Mouse (Mus musculus): ENCODE data around the gene Gm28551. TPM values are rescaled to one million over a fixed set of nuclear protein-coding genes. Genes with fewer than 3 reads are reported as not detected.
"Not testable (repeated sequence)": the region's sequence is repeated elsewhere in the genome, so short reads cannot be mapped to it uniquely, and the experiment has no call there.

Gm28551 gene
- total and polyA plus RNA-seq, 3 experiments, result 0.04 to 1.1 TPM; not detected in 1

- DNase-seq (ENCODE audit: extremely low read depth); H3K4me2 ChIP-seq (ENCODE audit: insufficient read depth, low read depth, poor library complexity, severe bottlenecking); H3K9me3 ChIP-seq (replicated peaks; ENCODE audit: low read length); H3K79me2 ChIP-seq (replicated peaks; ENCODE audit: control insufficient read depth, extremely low read depth, insufficient read depth, poor library complexity, severe bottlenecking); dilution Hi-C loops (cut with MboI; ENCODE audit: extremely low pct_ligation_motif_present, extremely low pct_unique_long_range_greater_than_20kb, low sequenced_read_pairs); H3K27me3 ChIP-seq (replicated peaks); H3K27ac ChIP-seq (ENCODE audit: insufficient read depth, low read depth); H3K36me3 ChIP-seq (replicated peaks in 1 of 2; ENCODE audit: control insufficient read depth in 1 of 2, insufficient read depth in 1 of 2, low read length in 1 of 2); H3K4me3 ChIP-seq (replicated peaks in 1 of 3; ENCODE audit: low read depth in 2 of 3, low read length in 2 of 3, poor library complexity in 1 of 3); H3K9ac ChIP-seq (ENCODE audit: insufficient read depth, low read depth); in situ Hi-C loops (cut with MboI; ENCODE audit: low pct_ligation_motif_present, low pct_unique_long_range_greater_than_20kb, low sequenced_read_pairs); H3K4me1 ChIP-seq (ENCODE audit: control insufficient read depth in 1 of 2, insufficient read depth in 2 of 2): not testable (repeated sequence)
These were observed 41.7 kb upstream of the Gm28551 start for GRCm38 (mm10) chr1:53393936-53394760.

DNA sequence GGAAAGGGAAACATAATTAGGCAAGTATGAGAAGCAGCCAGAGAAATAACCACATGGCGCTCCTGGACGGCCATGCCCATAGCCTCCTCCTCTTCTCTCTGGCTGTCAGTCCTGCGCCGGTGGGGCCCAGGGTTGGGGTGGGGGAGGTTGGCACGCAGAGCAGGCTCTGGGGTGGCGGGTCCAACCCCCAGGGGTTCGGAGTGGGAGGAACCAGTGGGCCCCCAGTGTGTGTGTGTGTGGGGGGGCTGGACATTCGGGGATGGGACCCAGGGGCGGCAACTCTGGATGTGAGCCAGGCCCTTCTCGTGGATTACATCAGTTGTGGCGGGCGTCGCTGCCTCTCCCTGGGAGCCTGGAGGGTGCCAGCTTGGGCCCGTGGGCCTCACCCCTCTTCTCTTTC is 36.3 kb upstream of the Gm28551 start:
- dilution Hi-C loops (cut with MboI; ENCODE audit: extremely low pct_ligation_motif_present, extremely low pct_unique_long_range_greater_than_20kb, low sequenced_read_pairs), result no loop called here
- in situ Hi-C loops (cut with MboI; ENCODE audit: low pct_ligation_motif_present, low pct_unique_long_range_greater_than_20kb, low sequenced_read_pairs), result no loop called here
- H3K4me2 ChIP-seq (ENCODE audit: insufficient read depth, low read depth, poor library complexity, severe bottlenecking), result no peak overlapping the region
- H3K27me3 ChIP-seq (replicated peaks), result no peaks in the 10 kb centered on the region
- DNase-seq (ENCODE audit: extremely low read depth), result no peak
- H3K36me3 ChIP-seq (replicated peaks in 1 of 2; ENCODE audit: control insufficient read depth in 1 of 2, insufficient read depth in 1 of 2, low read length in 1 of 2), result no peaks in the 10 kb centered on the region
- TF ChIP-seq EP300 (IDR thresholded peaks at IDR 0.05; ENCODE audit: low read length), result no peak
- no peak for TF ChIP-seq MAX (IDR thresholded peaks at IDR 0.05; ENCODE audit: low read length)
- no peak for TF ChIP-seq JUND (conservative IDR thresholded peaks at IDR 0.05; ENCODE audit: low read depth, low read length)
- no peak for TF ChIP-seq MXI1 (IDR thresholded peaks at IDR 0.05; ENCODE audit: low read depth, low read length)
- TF ChIP-seq MAFK (IDR thresholded peaks at IDR 0.05; ENCODE audit: insufficient replicate concordance, low read length), result no peak
- no peak for TF ChIP-seq ELF1 (IDR thresholded peaks at IDR 0.05; ENCODE audit: low read depth, low read length)
- TF ChIP-seq POLR2A (IDR thresholded peaks at IDR 0.05; ENCODE audit: low read depth, low read length), result no peak
- TF ChIP-seq UBTF (IDR thresholded peaks at IDR 0.05; ENCODE audit: low read depth, low read length), result no peak
- no peak for TF ChIP-seq MAZ (IDR thresholded peaks at IDR 0.05; ENCODE audit: low read depth, low read length)
- TF ChIP-seq MEF2A (IDR thresholded peaks at IDR 0.05; ENCODE audit: borderline replicate concordance, low read depth, low read length), result no peak
- TF ChIP-seq ZC3H11A (IDR thresholded peaks at IDR 0.05; ENCODE audit: low read depth, low read length), result no peak
- no peak for TF ChIP-seq JUN (IDR thresholded peaks at IDR 0.05; ENCODE audit: insufficient read depth, low read depth, low read length)
- no peak for TF ChIP-seq BHLHE40 (IDR thresholded peaks at IDR 0.05; ENCODE audit: low read depth, low read length)
- no peak for TF ChIP-seq ETS1 (conservative IDR thresholded peaks at IDR 0.05; ENCODE audit: low read depth, low read length)
- no peak for TF ChIP-seq ZKSCAN1 (IDR thresholded peaks at IDR 0.05; ENCODE audit: borderline replicate concordance, low read depth, low read length)
- TF ChIP-seq CTCF (conservative IDR thresholded peaks at IDR 0.05 in 1 of 2, IDR thresholded peaks at IDR 0.05 in 1 of 2; ENCODE audit: low read depth in 2 of 2, low read length in 2 of 2), result no peak
- TF ChIP-seq MYC (IDR thresholded peaks at IDR 0.05; ENCODE audit: low read depth, low read length), result no peak
- no peaks in the 10 kb centered on the region for H3K79me2 ChIP-seq (replicated peaks; ENCODE audit: control insufficient read depth, extremely low read depth, insufficient read depth, poor library complexity, severe bottlenecking)
- no peak overlapping the region for H3K9ac ChIP-seq (ENCODE audit: insufficient read depth, low read depth)
- H3K4me3 ChIP-seq (replicated peaks in 1 of 3; ENCODE audit: low read depth in 2 of 3, low read length in 2 of 3, poor library complexity in 1 of 3), result no peak overlapping the region
- H3K27ac ChIP-seq (ENCODE audit: insufficient read depth, low read depth), result no peak overlapping the region
- H3K9me3 ChIP-seq (replicated peaks; ENCODE audit: low read length), result no peaks in the 10 kb centered on the region
- H3K4me1 ChIP-seq (ENCODE audit: control insufficient read depth in 1 of 2, insufficient read depth in 2 of 2), result no peaks in the 10 kb centered on the region

All from CH12.LX (cell line).